Mouse (Mus musculus) liver, adult 2 months (tissue): ENCODE data around the gene Orc5.

Experiments used
- CTCF ChIP-seq: fragments of 200-500 bp; IDR thresholded peaks from 2 replicates; pipeline ENCODE4 v1.5.1; 2011; ENCODE audit warnings: low read depth, low read length, control low read depth
- POLR2A ChIP-seq: fragments of 200-500 bp; IDR thresholded peaks from 2 replicates; pipeline ENCODE4 v1.6.1; 2011; ENCODE audit warnings: low read length, control low read depth; ENCODE audit not compliant: insufficient read depth; ENCODE audit errors: extremely low read depth

GRCm38 (mm10) chr5:22545305-22545704, 4.9 kb downstream of the Orc5 start:
- TF ChIP-seq POLR2A (no peak), CTCF (no peak)
